In genomic region chr19:34483547-34483946, GRCm38 (mm10) we compare ENCODE assay signal across 8 mouse cellular contexts. TPM values are rescaled to one million over a fixed set of nuclear protein-coding genes. Genes with fewer than 3 reads are reported as not detected.
DNase-seq lines count a peak whose midpoint lies in the region; ATAC-seq and TF ChIP-seq lines count a peak whose summit lies in the region.

No protein-coding gene starts in this region.

- DNase-seq in hindbrain, embryonic 10.5 days (ENCODE audit: low spot score): peak; percentile 27
- DNase-seq in urinary bladder, postnatal 25 days (ENCODE audit: low spot score): peak; percentile 51
- no peak for DNase-seq in urinary bladder, postnatal 4 days (ENCODE audit: low spot score in 2 of 2)
- peak; percentile 43 for DNase-seq in c-Kit-positive CD71-positive TER-119-negative erythroid progenitor cells, embryonic 14.5 days (ENCODE audit: low read depth)
- peak; percentile 89 for DNase-seq in kidney, postnatal 0 days (ENCODE audit: low spot score)
- DNase-seq in mesoderm, embryonic 11.5 days (ENCODE audit: low read depth, low spot score): peak; percentile 72
- no peak for DNase-seq in forebrain, embryonic 11.5 days (ENCODE audit: low spot score)

- no peaks in the 10 kb centered on the region for H3K9me3 ChIP-seq in hindbrain, embryonic 10.5 days
- no peaks in the 10 kb centered on the region for H3K9me3 ChIP-seq in hindbrain, embryonic 12.5 days (replicated peaks)
- no peaks in the 10 kb centered on the region for H3K9me3 ChIP-seq in kidney, postnatal 0 days (replicated peaks; ENCODE audit: low read length)
- no peaks in the 10 kb centered on the region for H3K9me3 ChIP-seq in forebrain, embryonic 11.5 days (ENCODE audit: control insufficient read depth, low read length)

- 17% methylated on average over 4 of the region's 4 CpGs for WGBS in hindbrain, embryonic 10.5 days
- WGBS in hindbrain, embryonic 12.5 days: 15% methylated on average over 4 of the region's 4 CpGs
- 5% methylated on average over 4 of the region's 4 CpGs for WGBS in kidney, postnatal 0 days
- WGBS in forebrain, embryonic 11.5 days: 18% methylated on average over 4 of the region's 4 CpGs

- no peak overlapping the region for H3K27ac ChIP-seq in hindbrain, embryonic 10.5 days
- H3K27ac ChIP-seq in hindbrain, embryonic 12.5 days: no peak overlapping the region
- H3K27ac ChIP-seq in kidney, postnatal 0 days: no peak overlapping the region
- H3K27ac ChIP-seq in forebrain, embryonic 11.5 days (ENCODE audit: low read depth, low read length): no peak overlapping the region

- no peaks in the 10 kb centered on the region for H3K36me3 ChIP-seq in hindbrain, embryonic 10.5 days
- H3K36me3 ChIP-seq in hindbrain, embryonic 12.5 days: no peaks in the 10 kb centered on the region
- no peaks in the 10 kb centered on the region for H3K36me3 ChIP-seq in kidney, postnatal 0 days (ENCODE audit: insufficient read depth, low read length)
- H3K36me3 ChIP-seq in forebrain, embryonic 11.5 days (ENCODE audit: control insufficient read depth, insufficient read depth, low read length): no peaks in the 10 kb centered on the region

- no peak overlapping the region for H3K4me3 ChIP-seq in hindbrain, embryonic 10.5 days
- H3K4me3 ChIP-seq in hindbrain, embryonic 12.5 days: no peak overlapping the region
- no peak overlapping the region for H3K4me3 ChIP-seq in kidney, postnatal 0 days (replicated peaks; ENCODE audit: low read depth, low read length)
- no peak overlapping the region for H3K4me3 ChIP-seq in forebrain, embryonic 11.5 days (ENCODE audit: low read depth, low read length)

- H3K9ac ChIP-seq in hindbrain, embryonic 12.5 days: no peak overlapping the region
- no peak overlapping the region for H3K9ac ChIP-seq in kidney, postnatal 0 days (ENCODE audit: low read depth, low read length)
- H3K9ac ChIP-seq in forebrain, embryonic 11.5 days (ENCODE audit: low read length): no peak overlapping the region

- no peaks in the 10 kb centered on the region for H3K4me1 ChIP-seq in hindbrain, embryonic 10.5 days (replicated peaks)
- no peaks in the 10 kb centered on the region for H3K4me1 ChIP-seq in hindbrain, embryonic 12.5 days
- H3K4me1 ChIP-seq in kidney, postnatal 0 days (replicated peaks; ENCODE audit: insufficient read depth, low read length): no peaks in the 10 kb centered on the region
- no peaks in the 10 kb centered on the region for H3K4me1 ChIP-seq in forebrain, embryonic 11.5 days (replicated peaks; ENCODE audit: control insufficient read depth, insufficient read depth, low read length)

- H3K4me2 ChIP-seq in hindbrain, embryonic 12.5 days (replicated peaks): no peak overlapping the region
- H3K4me2 ChIP-seq in kidney, postnatal 0 days (ENCODE audit: low read length): no peak overlapping the region
- no peak overlapping the region for H3K4me2 ChIP-seq in forebrain, embryonic 11.5 days (ENCODE audit: low read depth, low read length, severe bottlenecking)

- peak; percentile 76 for TF ChIP-seq CTCF in kidney, postnatal 0 days (IDR thresholded peaks at IDR 0.05; ENCODE audit: low read depth)

- no peak for ATAC-seq in hindbrain, embryonic 12.5 days (ENCODE audit: low FRiP score)
- ATAC-seq in kidney, postnatal 0 days (replicated peaks; ENCODE audit: low FRiP score, low read depth): no peak
- no peak for ATAC-seq in forebrain, embryonic 11.5 days (replicated peaks; ENCODE audit: low FRiP score)

- H3K27me3 ChIP-seq in hindbrain, embryonic 10.5 days (ENCODE audit: insufficient read depth, poor library complexity, severe bottlenecking): peaks cover 4% of the 10 kb centered on the region; the same call in 1 of the 2 replicates
- H3K27me3 ChIP-seq in hindbrain, embryonic 12.5 days: no peaks in the 10 kb centered on the region
- no peaks in the 10 kb centered on the region for H3K27me3 ChIP-seq in kidney, postnatal 0 days (ENCODE audit: insufficient read depth, low read length)
- no peaks in the 10 kb centered on the region for H3K27me3 ChIP-seq in forebrain, embryonic 11.5 days (ENCODE audit: control insufficient read depth, insufficient read depth, low read length)

RNA-seq across cellular contexts. Expression of gene Ch25h, which starts 8.6 kb away (rescaled TPM):
- 0.24 and 0.37 TPM in 2 replicates for polyA plus RNA-seq in hindbrain, embryonic 10.5 days (2016; fragmentation: Nextera tagmentation; extraction: Ambion mirVana)
- polyA plus RNA-seq in hindbrain, embryonic 12.5 days (2016; fragmentation: Nextera tagmentation; extraction: Ambion mirVana): 5.5 and 6.1 TPM in 2 replicates
- 3.0 and 3.4 TPM in 2 replicates for polyA plus RNA-seq in kidney, postnatal 0 days (2015; fragmentation: Nextera tagmentation; extraction: Ambion mirVana)
- polyA plus RNA-seq in forebrain, embryonic 11.5 days (2014; fragmentation: Nextera tagmentation; extraction: Ambion mirVana): 0.45 and 0.75 TPM in 2 replicates

RNA-seq across cellular contexts. Expression of gene Lipa, which starts 43.7 kb away (rescaled TPM):
- 21.9 and 23.2 TPM in 2 replicates for polyA plus RNA-seq in hindbrain, embryonic 10.5 days (2016; fragmentation: Nextera tagmentation; extraction: Ambion mirVana)
- polyA plus RNA-seq in hindbrain, embryonic 12.5 days (2016; fragmentation: Nextera tagmentation; extraction: Ambion mirVana): 28.6 and 31.5 TPM in 2 replicates
- 48.0 and 51.4 TPM in 2 replicates for polyA plus RNA-seq in kidney, postnatal 0 days (2015; fragmentation: Nextera tagmentation; extraction: Ambion mirVana)
- 20.9 and 21.5 TPM in 2 replicates for polyA plus RNA-seq in forebrain, embryonic 11.5 days (2014; fragmentation: Nextera tagmentation; extraction: Ambion mirVana)

Comparison
In these comparisons a context has a peak if more than half of its experiments do, and no peak if none do; other contexts are left out.
1. DNase-seq: peak in hindbrain, embryonic 10.5 days (single experiment), urinary bladder, postnatal 25 days (single experiment), c-Kit-positive CD71-positive TER-119-negative erythroid progenitor cells, embryonic 14.5 days (single experiment), kidney, postnatal 0 days (single experiment) and mesoderm, embryonic 11.5 days (single experiment); none in urinary bladder, postnatal 4 days (0 of 2) and forebrain, embryonic 11.5 days (single experiment).